In the genomic region with DNA sequence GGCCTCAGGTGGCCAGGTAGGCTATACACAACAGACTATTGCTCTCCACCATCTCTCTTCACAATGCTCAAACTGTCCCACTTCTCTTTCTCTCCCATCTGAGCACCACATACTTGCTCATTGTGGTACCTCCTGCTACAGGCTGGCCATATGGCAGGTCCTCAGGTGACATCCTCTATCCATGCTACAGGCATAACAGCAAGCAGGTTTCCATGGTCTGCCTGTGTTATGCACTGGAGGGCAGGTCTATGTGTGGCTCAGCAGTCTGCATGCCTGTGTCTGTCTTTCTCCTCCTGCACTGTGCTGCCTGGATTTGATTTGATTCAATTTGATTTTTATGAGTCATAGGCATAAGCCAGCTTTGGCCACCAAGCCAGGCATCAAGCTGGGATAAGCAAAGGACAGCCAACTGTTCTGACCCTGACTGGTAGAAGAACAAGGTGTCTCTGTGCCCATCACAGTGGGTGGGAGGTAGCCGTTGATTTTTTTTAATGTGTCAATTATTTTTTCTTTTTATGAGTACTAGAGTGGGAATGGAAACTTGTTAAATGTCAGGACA, we compare ENCODE assay signal across 17 mouse cellular contexts.
DNase-seq lines count a peak whose midpoint lies in the region; ATAC-seq and TF ChIP-seq lines count a peak whose summit lies in the region.
"Had no signal": no experiment of that assay in that cellular context is flagged by ENCODE, and none has a peak within 500 bp of the region (broad histone marks: within the 10 kb centered on the region; RNA-seq: fewer than 3 reads in every experiment).

No protein-coding gene starts in this region.

- H3K9me3 ChIP-seq in forebrain, embryonic 13.5 days (replicated peaks), result no peaks in the 10 kb centered on the region
- no peaks in the 10 kb centered on the region for H3K9me3 ChIP-seq in forebrain, embryonic 14.5 days (replicated peaks; ENCODE audit: control insufficient read depth, low read length)
- H3K9me3 ChIP-seq in midbrain, postnatal 0 days (ENCODE audit: low read length), result no peaks in the 10 kb centered on the region
- H3K9me3 ChIP-seq in midbrain, embryonic 16.5 days (replicated peaks; ENCODE audit: control insufficient read depth, low read length, poor library complexity, severe bottlenecking), result no peaks in the 10 kb centered on the region
- H3K9me3 ChIP-seq: embryonic facial prominence, embryonic 15.5 days had no signal

- DNase-seq in forebrain, embryonic 14.5 days (ENCODE audit: low spot score), result no peak
- DNase-seq in midbrain, postnatal 0 days (ENCODE audit: low spot score), result peak; percentile 41
- peak; percentile 96 for DNase-seq in cerebellum, adult 9-11 months
- no peak for DNase-seq in B cell, adult 2 months
- no peak for DNase-seq in testis, postnatal 10 days (ENCODE audit: low spot score)
- DNase-seq: gastrocnemius, postnatal 14 days; kidney, adult 18-20 months; kidney, postnatal 25 days; layer of hippocampus, postnatal 36 days; liver, postnatal 0 days had no signal

- WGBS in forebrain, embryonic 13.5 days, result 89% methylated on average over 1 of the region's 1 CpGs
- WGBS in forebrain, embryonic 14.5 days, result 91% methylated on average over 1 of the region's 1 CpGs
- WGBS in midbrain, postnatal 0 days, result 85% methylated on average over 1 of the region's 1 CpGs
- 98% methylated on average over 1 of the region's 1 CpGs for WGBS in midbrain, embryonic 16.5 days

- no peak for TF ChIP-seq CTCF in midbrain, postnatal 0 days (IDR thresholded peaks at IDR 0.05)

- H3K4me2 ChIP-seq in forebrain, embryonic 13.5 days, result no peak overlapping the region
- H3K4me2 ChIP-seq in forebrain, embryonic 14.5 days (ENCODE audit: low read length), result no peak overlapping the region
- no peak overlapping the region for H3K4me2 ChIP-seq in midbrain, postnatal 0 days (ENCODE audit: low read depth, low read length, poor library complexity, severe bottlenecking)
- no peak overlapping the region for H3K4me2 ChIP-seq in midbrain, embryonic 16.5 days (ENCODE audit: low read length)
- H3K4me2 ChIP-seq: embryonic facial prominence, embryonic 15.5 days had no signal

- H3K9ac ChIP-seq in forebrain, embryonic 13.5 days, result no peak overlapping the region
- H3K9ac ChIP-seq in forebrain, embryonic 14.5 days (ENCODE audit: low read length), result no peak overlapping the region
- no peak overlapping the region for H3K9ac ChIP-seq in midbrain, postnatal 0 days (replicated peaks; ENCODE audit: low read length, poor library complexity, severe bottlenecking)
- no peak overlapping the region for H3K9ac ChIP-seq in midbrain, embryonic 16.5 days (ENCODE audit: low read depth, low read length)
- H3K9ac ChIP-seq: embryonic facial prominence, embryonic 15.5 days; liver, postnatal 0 days had no signal

- no peaks in the 10 kb centered on the region for H3K27me3 ChIP-seq in forebrain, embryonic 13.5 days
- H3K27me3 ChIP-seq in forebrain, embryonic 14.5 days (replicated peaks; ENCODE audit: control insufficient read depth, insufficient read depth, low read length), result no peaks in the 10 kb centered on the region
- no peaks in the 10 kb centered on the region for H3K27me3 ChIP-seq in midbrain, postnatal 0 days (ENCODE audit: insufficient read depth, low read length)
- H3K27me3 ChIP-seq in midbrain, embryonic 16.5 days (ENCODE audit: control insufficient read depth, insufficient read depth, low read depth, low read length), result no peaks in the 10 kb centered on the region
- H3K27me3 ChIP-seq: embryonic facial prominence, embryonic 15.5 days had no signal

- H3K4me3 ChIP-seq in forebrain, embryonic 13.5 days, result no peak overlapping the region
- no peak overlapping the region for H3K4me3 ChIP-seq in forebrain, embryonic 14.5 days (ENCODE audit: low read depth, low read length)
- H3K4me3 ChIP-seq in midbrain, postnatal 0 days (ENCODE audit: low read depth, low read length), result no peak overlapping the region
- H3K4me3 ChIP-seq in midbrain, embryonic 16.5 days (ENCODE audit: low read depth, low read length), result no peak overlapping the region
- H3K4me3 ChIP-seq: embryonic facial prominence, embryonic 15.5 days; myocyte had no signal

- ATAC-seq in forebrain, embryonic 13.5 days, result peak; percentile 45; the same call in 1 of the 2 replicates
- ATAC-seq in forebrain, embryonic 14.5 days, result no peak
- ATAC-seq in midbrain, postnatal 0 days (ENCODE audit: low FRiP score), result no peak
- no peak for ATAC-seq in midbrain, embryonic 16.5 days
- ATAC-seq in neutrophil, adult 5-6 weeks (ENCODE audit: extremely low read depth, insufficient number of reproducible peaks, low FRiP score, poor library complexity, severe bottlenecking), result 0 out of 2 replicates have a peak, but pooled peaks have one; percentile 9
- ATAC-seq: liver, postnatal 0 days had no signal

- H3K36me3 ChIP-seq in forebrain, embryonic 13.5 days (ENCODE audit: poor library complexity, severe bottlenecking), result no peaks in the 10 kb centered on the region
- no peaks in the 10 kb centered on the region for H3K36me3 ChIP-seq in forebrain, embryonic 14.5 days (ENCODE audit: control insufficient read depth, insufficient read depth, low read length)
- H3K36me3 ChIP-seq in midbrain, postnatal 0 days (ENCODE audit: insufficient read depth, low read length), result no peaks in the 10 kb centered on the region
- H3K36me3 ChIP-seq in midbrain, embryonic 16.5 days (ENCODE audit: control insufficient read depth, insufficient read depth, low read length), result no peaks in the 10 kb centered on the region
- H3K36me3 ChIP-seq: embryonic facial prominence, embryonic 15.5 days had no signal

- no peaks in the 10 kb centered on the region for H3K4me1 ChIP-seq in forebrain, embryonic 13.5 days
- no peaks in the 10 kb centered on the region for H3K4me1 ChIP-seq in forebrain, embryonic 14.5 days (ENCODE audit: control insufficient read depth, insufficient read depth, low read length)
- H3K4me1 ChIP-seq in midbrain, postnatal 0 days (ENCODE audit: insufficient read depth, low read length), result no peaks in the 10 kb centered on the region
- H3K4me1 ChIP-seq in midbrain, embryonic 16.5 days (ENCODE audit: control insufficient read depth, insufficient read depth, low read length), result peaks cover 4% of the 10 kb centered on the region; the same call in 1 of the 2 replicates
- H3K4me1 ChIP-seq: embryonic facial prominence, embryonic 15.5 days had no signal

- no peak overlapping the region for H3K27ac ChIP-seq in forebrain, embryonic 13.5 days
- no peak overlapping the region for H3K27ac ChIP-seq in forebrain, embryonic 14.5 days (ENCODE audit: low read depth, low read length)
- no peak overlapping the region for H3K27ac ChIP-seq in midbrain, postnatal 0 days (ENCODE audit: low read depth, low read length)
- no peak overlapping the region for H3K27ac ChIP-seq in midbrain, embryonic 16.5 days (ENCODE audit: low read length)
- H3K27ac ChIP-seq: embryonic facial prominence, embryonic 15.5 days; macrophage; stomach, postnatal 0 days had no signal

Comparison
In these comparisons a context has a peak if more than half of its experiments do, and no peak if none do; other contexts are left out.
1. ATAC-seq: peak in forebrain, embryonic 13.5 days (single experiment) and neutrophil, adult 5-6 weeks (single experiment); none in forebrain, embryonic 14.5 days (single experiment), midbrain, postnatal 0 days (single experiment) and midbrain, embryonic 16.5 days (single experiment).
2. DNase-seq: peak in midbrain, postnatal 0 days (single experiment) and cerebellum, adult 9-11 months (single experiment); none in forebrain, embryonic 14.5 days (single experiment), B cell, adult 2 months (0 of 2) and testis, postnatal 10 days (single experiment).